Mouse (Mus musculus): ENCODE results near the gene Uspl1. TPM values are rescaled to one million over a fixed set of nuclear protein-coding genes. Genes with fewer than 3 reads are reported as not detected.

The Uspl1 gene
- 10 to 100 TPM; 20.7 to 21.6 TPM for total RNA-seq (2023)

GRCm38 (mm10) chr5:149184104-149184843 lies at the start of gene Uspl1, which contains the start of gene Hmgb1:
Gene Uspl1 (plus strand): TSS chr5:149184350.
Gene Hmgb1 (minus strand): TSS chr5:149184489.

DNA sequence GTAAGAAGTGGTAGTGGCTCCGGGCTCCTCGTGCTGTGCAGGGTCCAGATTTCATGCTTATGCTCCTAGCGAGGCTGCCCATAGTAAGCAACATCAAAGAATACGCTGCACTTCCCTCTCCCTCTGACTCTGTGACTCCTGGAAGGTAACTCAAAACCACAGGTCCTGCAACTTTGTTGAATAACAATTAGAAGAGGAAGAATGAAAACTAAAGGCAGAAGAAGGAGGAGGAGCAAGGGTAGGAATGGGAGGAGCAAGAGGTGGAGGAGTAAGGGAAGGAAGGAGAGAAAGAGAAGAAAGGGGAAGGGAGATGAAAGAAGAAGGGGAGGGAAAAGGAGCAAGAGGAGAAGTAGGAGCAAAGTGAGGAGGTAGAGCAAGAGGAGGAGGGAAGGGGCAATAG lies 80.3 kb downstream of the Uspl1 start, which contains the start of gene Alox5ap:
Gene Alox5ap (plus strand): TSS at position 363 of the 400 bp plus-strand sequence.

Other genes with a start within 250 kb of the Uspl1 start
- 1 to 10 TPM; 1.6 to 2.9 TPM for gene Gm42791, start 189.2 kb upstream of the Uspl1 start, total RNA-seq (2023)
- 100 to 1,000 TPM; 277 to 291 TPM for gene Hmgb1, start 139 bp downstream of the Uspl1 start, total RNA-seq (2023)
- gene Alox5ap, start 80.4 kb downstream of the Uspl1 start, total RNA-seq (2023): 1,000 to 10,000 TPM; 1,369 to 1,492 TPM
- gene Medag, start 227.4 kb downstream of the Uspl1 start, total RNA-seq (2023): not detected